Mouse (Mus musculus) naive thymus-derived CD4-positive, alpha-beta T cell, adult 2 months (primary cell): ENCODE results near the gene Cttnbp2.
"Not testable (repeated sequence)": the region's sequence is repeated elsewhere in the genome, so short reads cannot be mapped to it uniquely, and the experiment has no call there.

Source experiments
- DNase-seq: peaks from one replicate; pipeline ENCODE4 v3.0.0-alpha.2; 2011; ENCODE audit warnings: low read depth

Cttnbp2 gene

DNA sequence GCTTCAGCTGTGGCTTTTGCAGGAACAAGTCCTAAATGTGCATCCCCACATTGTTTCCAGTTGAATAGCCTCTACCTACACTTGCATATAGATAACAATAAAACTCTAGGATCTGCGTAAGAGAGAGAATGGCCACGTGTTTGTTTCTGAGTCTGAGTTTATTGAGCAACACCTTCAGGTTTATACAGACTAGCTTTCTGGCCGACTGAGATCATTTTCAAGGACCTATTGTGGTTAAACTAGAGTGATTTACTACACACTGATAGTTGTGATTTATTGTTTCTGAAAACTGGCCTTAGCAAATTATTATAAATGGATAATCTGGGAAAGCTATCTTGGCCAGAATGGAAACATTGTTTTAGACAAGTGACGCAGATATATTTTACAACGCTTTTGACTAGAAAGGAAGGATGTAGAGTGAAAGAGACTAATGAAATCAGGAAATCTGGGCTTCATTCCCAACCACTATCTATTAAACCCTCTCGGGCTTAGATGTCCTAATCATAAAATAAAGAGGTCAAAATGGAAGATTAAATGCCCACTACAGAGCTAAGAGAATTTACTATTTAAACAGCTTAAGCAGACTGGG is 96.7 kb downstream of the Cttnbp2 start:
- no peak for DNase-seq

DNA sequence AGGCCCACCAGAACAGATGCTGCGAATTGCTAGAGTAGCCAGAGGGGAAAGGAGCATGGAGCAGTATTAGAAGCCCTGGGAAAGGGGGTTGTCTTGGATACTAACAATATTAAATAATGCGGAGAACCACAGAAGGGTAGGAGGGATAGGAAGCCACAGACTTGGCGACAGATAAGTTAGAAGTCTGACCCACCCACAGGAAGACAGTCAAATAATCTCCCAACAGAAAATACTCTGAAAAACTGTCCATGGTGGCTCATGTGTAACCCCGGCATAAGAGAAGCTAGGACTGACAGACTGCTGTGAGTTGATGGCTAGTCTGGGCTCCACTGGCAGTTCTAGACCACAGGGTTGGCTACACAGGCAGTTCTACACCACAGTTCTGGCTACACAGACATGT is 98.7 kb downstream of the Cttnbp2 start:
- no peak for DNase-seq

GRCm38 (mm10) chr6:18411505-18412225 is 103.0 kb downstream of the Cttnbp2 start:
- no peak for DNase-seq

DNA sequence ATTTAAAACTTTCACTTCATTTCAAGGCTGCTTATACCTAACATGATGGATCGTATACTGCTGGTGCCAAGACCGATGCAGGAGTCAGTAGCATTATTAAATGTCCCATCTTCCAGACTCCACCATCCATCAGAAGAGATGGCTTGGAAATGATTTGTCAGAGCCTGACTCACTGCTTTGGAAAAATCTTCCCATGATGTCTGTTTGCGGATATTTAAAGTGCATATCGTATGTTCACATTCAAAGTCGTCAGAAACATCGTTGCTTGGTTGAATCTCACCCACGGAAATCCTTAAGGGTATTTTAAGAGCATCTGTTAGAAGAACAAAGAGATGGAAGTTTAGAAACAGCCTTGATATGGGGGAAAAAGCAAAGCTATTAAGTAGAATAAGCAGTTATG is 106.2 kb downstream of the Cttnbp2 start:
- DNase-seq: no peak

DNA sequence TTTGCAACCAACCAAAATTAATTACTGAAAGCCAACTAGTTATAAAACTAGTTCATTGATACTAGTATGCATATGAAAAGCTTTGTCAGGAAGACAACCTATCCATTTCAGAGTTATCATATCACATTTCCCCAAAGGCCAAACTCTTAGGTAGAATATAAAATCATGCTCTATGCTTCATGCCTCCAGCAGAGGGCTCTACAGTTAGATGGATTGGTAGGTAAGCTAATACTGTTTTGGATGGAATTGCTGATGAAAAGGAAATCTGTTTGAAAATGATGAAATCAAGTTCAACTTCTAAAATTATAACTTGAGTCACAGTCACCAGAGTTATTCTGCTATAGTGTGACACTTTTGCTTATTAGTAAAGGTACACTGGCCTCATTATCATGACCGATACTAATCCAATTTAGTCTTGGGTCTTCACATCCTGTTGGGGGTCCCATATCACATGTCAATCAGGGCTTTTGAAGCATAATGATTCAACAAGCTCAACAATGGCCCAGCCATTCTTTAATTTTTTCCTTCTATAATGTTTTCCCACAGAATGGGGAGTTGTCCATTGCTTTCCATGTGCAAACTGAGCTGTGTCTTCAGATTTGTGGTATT is 113.5 kb downstream of the Cttnbp2 start:
- no peak for DNase-seq

GRCm38 (mm10) chr6:18381380-18381779 is 133.3 kb downstream of the Cttnbp2 start:
- DNase-seq: no peak

GRCm38 (mm10) chr6:18380300-18381202 is 134.1 kb downstream of the Cttnbp2 start:
- no peak for DNase-seq

- not testable (repeated sequence) for DNase-seq
Measured at GRCm38 (mm10) chr6:18377755-18378154, 136.9 kb downstream of the Cttnbp2 start.

GRCm38 (mm10) chr6:18374744-18375143 is 139.9 kb downstream of the Cttnbp2 start:
- DNase-seq: no peak

- no peak for DNase-seq
Measured at GRCm38 (mm10) chr6:18373652-18374051, 141.0 kb downstream of the Cttnbp2 start.

DNA sequence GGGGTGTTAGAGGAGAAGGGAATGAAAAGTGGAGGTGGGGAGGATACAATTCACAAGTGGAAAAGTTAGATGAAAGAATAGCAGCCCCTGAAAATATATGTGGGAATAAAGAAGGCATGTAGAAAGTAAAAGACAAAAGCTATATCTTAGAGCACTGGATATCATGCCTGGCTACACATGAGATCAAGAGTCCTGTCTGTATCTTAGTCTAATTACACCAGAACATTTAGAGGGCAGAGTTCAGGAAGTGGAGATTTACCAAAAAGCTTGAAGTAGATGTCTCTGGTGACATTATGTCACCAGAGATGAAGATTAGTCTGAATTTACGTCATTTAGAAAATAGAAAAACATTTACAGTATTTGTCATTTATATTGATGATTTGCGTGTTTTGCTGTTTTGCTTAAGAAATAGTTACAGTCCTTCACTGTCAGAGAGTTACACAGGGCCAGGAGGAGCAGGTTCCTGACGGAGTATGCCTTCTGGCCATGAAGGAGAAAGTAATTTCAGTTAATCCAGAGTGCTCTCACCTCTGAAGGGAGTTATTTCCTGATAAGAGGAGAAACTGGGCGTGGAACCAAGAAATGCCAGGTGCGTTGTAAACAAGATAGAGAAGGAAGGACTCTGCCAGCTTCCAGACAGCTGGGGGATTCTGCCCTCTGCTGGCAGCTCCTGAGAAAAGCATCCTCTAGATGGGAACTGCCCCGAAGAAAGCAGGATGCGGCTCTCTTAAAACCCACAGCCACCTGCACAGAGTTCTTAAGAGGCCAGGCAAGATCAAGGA is 142.0 kb downstream of the Cttnbp2 start:
- DNase-seq: peak; percentile 1

DNA sequence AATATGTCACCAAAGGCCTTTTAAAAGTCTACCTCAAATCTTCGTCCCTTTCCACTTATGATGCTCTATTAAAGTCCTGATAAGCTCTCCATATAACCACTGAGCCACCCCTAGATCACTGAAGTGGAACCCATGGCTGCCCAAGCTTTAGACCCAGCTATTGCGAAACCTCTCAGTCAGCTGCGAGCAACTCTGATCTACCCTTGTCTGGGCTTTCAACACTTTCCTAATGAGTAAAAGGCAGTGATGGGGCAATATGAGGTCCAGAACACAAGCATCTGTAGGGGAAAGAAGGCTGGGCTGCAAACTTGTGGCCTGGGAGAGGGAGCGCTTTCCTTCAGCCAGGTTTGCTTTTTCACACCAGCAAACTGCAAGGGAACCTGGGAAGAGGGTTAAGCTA is 144.9 kb downstream of the Cttnbp2 start:
- DNase-seq: no peak

DNA sequence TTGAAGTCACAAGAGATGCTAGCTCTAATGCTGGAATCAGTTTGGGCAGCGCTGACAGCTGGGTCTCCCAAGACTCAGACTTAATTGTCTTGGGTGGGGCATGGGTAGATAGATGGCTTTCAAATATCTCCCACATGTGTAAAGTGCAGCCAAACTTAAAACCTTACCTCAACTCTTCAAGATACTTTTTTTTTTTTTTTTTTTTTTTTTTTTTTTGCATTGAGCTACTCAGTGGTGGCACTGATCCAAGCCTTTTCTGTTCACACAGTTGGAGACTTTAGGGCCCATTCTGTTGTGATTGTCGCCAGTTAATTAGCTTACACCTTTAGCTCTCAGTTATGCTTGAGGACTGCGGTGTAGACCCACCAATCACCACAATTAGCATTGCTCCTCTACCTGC is 145.6 kb downstream of the Cttnbp2 start:
- DNase-seq: no peak

DNA sequence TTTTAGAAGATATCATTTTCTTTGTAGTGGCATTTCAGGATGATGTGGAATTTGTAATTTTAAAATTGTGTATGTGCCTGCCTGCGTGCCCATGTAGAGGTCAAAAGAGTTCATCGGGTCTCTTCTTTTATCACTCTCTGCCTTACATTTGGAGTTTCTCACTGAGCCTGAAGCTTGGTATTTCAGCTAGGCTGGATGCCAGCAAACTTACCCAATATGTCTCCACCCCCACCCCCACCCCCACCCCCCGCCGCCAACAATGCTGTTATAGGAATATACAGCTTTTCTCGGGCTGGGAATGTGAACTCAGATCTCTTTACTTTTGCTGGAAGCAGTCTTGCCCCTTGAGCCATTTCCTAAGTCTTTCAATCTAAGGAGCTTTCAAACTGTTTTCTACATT is 152.4 kb downstream of the Cttnbp2 start:
- no peak for DNase-seq

- no peak for DNase-seq
Measured at GRCm38 (mm10) chr6:18360955-18361354, 153.7 kb downstream of the Cttnbp2 start.

GRCm38 (mm10) chr6:18360154-18360553 is 154.5 kb downstream of the Cttnbp2 start:
- no peak for DNase-seq

DNA sequence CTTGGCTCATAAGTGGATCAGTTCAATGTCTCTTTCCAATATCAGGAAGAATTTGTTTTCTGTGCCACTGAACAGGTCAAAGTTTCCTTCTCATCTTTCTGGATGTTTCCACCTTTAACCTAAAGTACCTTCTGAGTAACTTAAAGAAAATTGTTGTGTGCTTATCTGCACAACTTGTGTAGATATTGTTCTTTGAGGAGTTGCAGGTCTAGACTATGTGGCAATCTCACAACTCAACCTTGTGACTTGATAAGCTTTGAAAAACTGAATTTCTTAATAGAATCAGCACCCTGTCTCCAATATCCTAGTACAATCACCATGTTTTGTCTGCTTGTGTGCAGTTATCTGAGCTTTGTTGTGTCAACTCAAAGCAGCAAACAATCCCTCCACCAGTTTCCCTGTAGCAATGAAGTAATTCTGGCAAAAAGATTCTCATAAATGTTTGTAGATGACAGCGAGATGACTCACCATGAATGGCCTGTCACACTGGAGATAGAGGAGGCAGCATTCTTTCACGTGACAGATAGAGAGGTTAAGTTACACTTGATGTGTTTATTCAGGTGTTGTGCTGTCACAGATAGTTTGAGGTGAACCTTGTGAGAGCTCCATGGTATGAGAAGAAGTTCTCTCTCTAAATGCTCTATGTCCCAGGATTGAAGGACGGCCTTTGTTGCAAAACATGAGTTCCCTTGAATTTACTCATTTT is 165.3 kb downstream of the Cttnbp2 start:
- DNase-seq: no peak

GRCm38 (mm10) chr6:18344272-18344671 is 170.4 kb downstream of the Cttnbp2 start:
- DNase-seq: no peak

DNA sequence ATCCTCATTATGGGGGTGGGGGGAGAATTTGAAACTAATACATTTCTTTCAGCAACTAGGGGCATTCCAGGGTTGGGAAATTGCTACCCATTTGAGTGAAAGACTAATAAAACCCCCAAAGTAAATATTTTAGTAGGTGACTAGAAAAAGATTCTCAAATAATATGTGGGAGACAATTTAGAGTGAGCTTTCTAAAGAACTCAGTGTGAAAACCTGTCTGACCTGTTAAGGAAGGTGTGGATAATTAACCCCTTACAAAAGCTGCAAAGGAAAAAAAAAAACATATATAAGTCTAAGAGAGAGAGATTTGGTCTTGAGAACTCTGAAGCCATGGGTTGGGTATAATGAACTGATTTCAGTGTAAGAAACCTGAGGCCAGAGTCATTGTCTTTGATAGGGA is 176.3 kb downstream of the Cttnbp2 start:
- DNase-seq: no peak

GRCm38 (mm10) chr6:18335393-18335792 is 179.2 kb downstream of the Cttnbp2 start:
- no peak for DNase-seq

- no peak for DNase-seq
Measured at GRCm38 (mm10) chr6:18322950-18323349, 191.7 kb downstream of the Cttnbp2 start.
